Mouse (Mus musculus): ENCODE measurements around the gene Kit. TPM values are rescaled to one million over a fixed set of nuclear protein-coding genes. Genes with fewer than 3 reads are reported as not detected.

Gene Kit
- polyA plus RNA-seq, 1 experiment: 0.07 TPM

- no peaks in the 10 kb centered on the region for H3K9me3 ChIP-seq (ENCODE audit: control insufficient read depth, low read length)
- H3K4me3 ChIP-seq (replicated peaks): no peak overlapping the region
- H3K36me3 ChIP-seq (ENCODE audit: control insufficient read depth): no peaks in the 10 kb centered on the region
- H3K4me1 ChIP-seq (ENCODE audit: control insufficient read depth): no peaks in the 10 kb centered on the region
- H3K27me3 ChIP-seq (ENCODE audit: control insufficient read depth): no peaks in the 10 kb centered on the region
- TF ChIP-seq TAL1 (IDR thresholded peaks at IDR 0.05; ENCODE audit: low read length) (no peak), GATA1 (IDR thresholded peaks at IDR 0.05; ENCODE audit: low read length) (no peak)
Observed at GRCm38 (mm10) chr5:75676024-75676423, 101.3 kb downstream of the Kit start.

DNA sequence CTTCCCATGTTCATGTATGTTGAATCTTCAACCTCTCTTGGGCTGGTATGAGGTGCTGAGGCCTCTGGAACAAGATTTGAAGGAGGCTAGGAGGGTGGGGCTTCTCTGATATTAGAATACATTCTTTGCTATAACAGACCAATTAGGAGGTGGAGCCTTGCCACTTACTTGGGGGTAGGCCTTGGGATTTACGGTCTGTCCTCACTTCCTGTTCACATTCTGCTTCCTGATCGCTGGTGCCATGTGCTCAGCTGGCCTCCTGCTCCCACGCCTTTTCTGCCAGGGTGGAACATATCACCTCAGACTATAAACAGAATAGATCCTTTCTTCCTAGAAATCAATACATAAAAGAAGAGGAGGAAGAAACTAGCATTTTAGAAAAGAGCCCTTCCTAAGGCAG lies 105.2 kb downstream of the Kit start:
- no peak overlapping the region for H3K4me3 ChIP-seq (replicated peaks)
- no peaks in the 10 kb centered on the region for H3K9me3 ChIP-seq (ENCODE audit: control insufficient read depth, low read length)
- H3K36me3 ChIP-seq (ENCODE audit: control insufficient read depth): no peaks in the 10 kb centered on the region
- no peaks in the 10 kb centered on the region for H3K27me3 ChIP-seq (ENCODE audit: control insufficient read depth)
- H3K4me1 ChIP-seq (ENCODE audit: control insufficient read depth): no peaks in the 10 kb centered on the region
- TF ChIP-seq GATA1 (IDR thresholded peaks at IDR 0.05; ENCODE audit: low read length): no peak
- no peak for TF ChIP-seq TAL1 (IDR thresholded peaks at IDR 0.05; ENCODE audit: low read length)

- Histone ChIP-seq H3K9me3 (ENCODE audit: control insufficient read depth, low read length) (no peaks in the 10 kb centered on the region), H3K27me3 (ENCODE audit: control insufficient read depth) (no peaks in the 10 kb centered on the region), H3K36me3 (ENCODE audit: control insufficient read depth) (no peaks in the 10 kb centered on the region), H3K4me1 (ENCODE audit: control insufficient read depth) (no peaks in the 10 kb centered on the region), H3K4me3 (replicated peaks) (no peak overlapping the region)
- TF ChIP-seq GATA1 (IDR thresholded peaks at IDR 0.05; ENCODE audit: low read length) (no peak), TAL1 (IDR thresholded peaks at IDR 0.05; ENCODE audit: low read length) (no peak)
Observed at GRCm38 (mm10) chr5:75695162-75695809, 120.6 kb downstream of the Kit start.

- Histone ChIP-seq H3K27me3 (ENCODE audit: control insufficient read depth) (no peaks in the 10 kb centered on the region), H3K4me1 (ENCODE audit: control insufficient read depth) (no peaks in the 10 kb centered on the region), H3K36me3 (ENCODE audit: control insufficient read depth) (no peaks in the 10 kb centered on the region), H3K4me3 (replicated peaks) (no peak overlapping the region), H3K9me3 (ENCODE audit: control insufficient read depth, low read length) (no peaks in the 10 kb centered on the region)
- no peak for TF ChIP-seq GATA1 (IDR thresholded peaks at IDR 0.05; ENCODE audit: low read length)
- TF ChIP-seq TAL1 (IDR thresholded peaks at IDR 0.05; ENCODE audit: low read length): no peak
Observed at GRCm38 (mm10) chr5:75696960-75697359, 122.2 kb downstream of the Kit start.

DNA sequence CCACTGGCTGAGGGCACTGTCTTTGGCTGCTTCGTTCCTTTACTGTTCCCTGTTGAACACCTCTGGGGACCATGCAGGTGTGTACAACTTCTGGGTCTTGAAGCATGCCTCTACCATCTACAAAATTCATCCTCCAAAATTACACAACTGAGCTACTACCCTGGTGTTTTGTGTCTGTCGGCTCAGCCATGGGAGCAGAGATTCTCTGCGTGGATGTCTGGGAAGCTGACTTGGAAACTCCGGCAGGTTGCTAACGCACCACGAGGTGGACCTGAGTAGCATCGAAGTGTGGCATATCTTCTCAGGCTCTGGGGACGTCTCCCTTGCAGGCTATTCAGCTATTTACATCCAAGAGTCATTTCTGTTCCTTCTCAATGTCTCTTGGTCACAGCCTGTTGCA lies 123.8 kb downstream of the Kit start:
- Histone ChIP-seq H3K27me3 (ENCODE audit: control insufficient read depth) (no peaks in the 10 kb centered on the region), H3K4me1 (ENCODE audit: control insufficient read depth) (no peaks in the 10 kb centered on the region), H3K4me3 (replicated peaks) (no peak overlapping the region), H3K36me3 (ENCODE audit: control insufficient read depth) (no peaks in the 10 kb centered on the region), H3K9me3 (ENCODE audit: control insufficient read depth, low read length) (no peaks in the 10 kb centered on the region)
- TF ChIP-seq GATA1 (IDR thresholded peaks at IDR 0.05; ENCODE audit: low read length) (no peak), TAL1 (IDR thresholded peaks at IDR 0.05; ENCODE audit: low read length) (no peak)

DNA sequence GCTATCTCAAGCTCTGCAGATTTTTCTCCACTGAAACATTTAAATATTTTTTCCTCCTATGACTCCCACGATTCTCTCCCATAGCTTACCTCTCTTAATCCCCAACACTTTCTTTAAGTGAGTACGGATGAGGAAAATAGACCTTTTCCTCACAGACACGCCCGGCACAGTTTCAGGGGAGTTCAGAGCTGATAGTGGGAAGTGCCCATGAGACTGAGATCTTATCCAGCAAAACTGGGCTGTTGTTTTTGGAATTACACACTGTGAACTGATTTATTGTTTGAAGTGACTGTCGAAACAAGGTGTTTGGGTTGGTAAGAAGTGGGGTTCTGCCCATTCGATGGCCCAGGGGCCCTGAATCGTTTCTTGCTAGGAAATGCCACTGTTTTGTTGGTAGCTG lies 124.4 kb downstream of the Kit start:
- no peak overlapping the region for H3K4me3 ChIP-seq (replicated peaks)
- no peaks in the 10 kb centered on the region for H3K4me1 ChIP-seq (ENCODE audit: control insufficient read depth)
- no peaks in the 10 kb centered on the region for H3K9me3 ChIP-seq (ENCODE audit: control insufficient read depth, low read length)
- H3K27me3 ChIP-seq (ENCODE audit: control insufficient read depth): no peaks in the 10 kb centered on the region
- TF ChIP-seq TAL1 (IDR thresholded peaks at IDR 0.05; ENCODE audit: low read length): no peak
- no peak for TF ChIP-seq GATA1 (IDR thresholded peaks at IDR 0.05; ENCODE audit: low read length)
- H3K36me3 ChIP-seq (ENCODE audit: control insufficient read depth): no peaks in the 10 kb centered on the region

DNA sequence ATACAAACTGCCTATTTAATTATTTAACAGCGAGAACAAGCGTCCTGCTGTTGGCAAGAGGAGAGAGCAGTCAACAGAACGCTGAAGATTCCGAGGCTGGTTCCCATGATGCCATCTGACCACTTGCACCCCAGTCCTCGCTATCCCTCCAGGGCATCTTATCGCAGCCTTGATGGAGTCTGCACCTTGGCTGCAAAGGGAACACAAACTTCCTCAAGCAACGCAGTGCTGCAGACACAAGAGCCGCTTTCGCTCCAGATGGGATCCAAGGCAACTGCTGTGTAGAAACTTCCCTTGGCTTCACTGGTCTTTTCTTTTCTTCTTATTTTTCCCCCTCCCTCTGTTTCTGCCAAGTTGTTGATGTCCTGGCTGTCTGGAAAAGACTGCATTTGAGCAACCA lies 124.8 kb downstream of the Kit start:
- H3K4me3 ChIP-seq (replicated peaks): no peak overlapping the region
- no peaks in the 10 kb centered on the region for H3K9me3 ChIP-seq (ENCODE audit: control insufficient read depth, low read length)
- no peaks in the 10 kb centered on the region for H3K36me3 ChIP-seq (ENCODE audit: control insufficient read depth)
- no peak for TF ChIP-seq GATA1 (IDR thresholded peaks at IDR 0.05; ENCODE audit: low read length)
- TF ChIP-seq TAL1 (IDR thresholded peaks at IDR 0.05; ENCODE audit: low read length): no peak
- H3K4me1 ChIP-seq (ENCODE audit: control insufficient read depth): no peaks in the 10 kb centered on the region
- no peaks in the 10 kb centered on the region for H3K27me3 ChIP-seq (ENCODE audit: control insufficient read depth)

DNA sequence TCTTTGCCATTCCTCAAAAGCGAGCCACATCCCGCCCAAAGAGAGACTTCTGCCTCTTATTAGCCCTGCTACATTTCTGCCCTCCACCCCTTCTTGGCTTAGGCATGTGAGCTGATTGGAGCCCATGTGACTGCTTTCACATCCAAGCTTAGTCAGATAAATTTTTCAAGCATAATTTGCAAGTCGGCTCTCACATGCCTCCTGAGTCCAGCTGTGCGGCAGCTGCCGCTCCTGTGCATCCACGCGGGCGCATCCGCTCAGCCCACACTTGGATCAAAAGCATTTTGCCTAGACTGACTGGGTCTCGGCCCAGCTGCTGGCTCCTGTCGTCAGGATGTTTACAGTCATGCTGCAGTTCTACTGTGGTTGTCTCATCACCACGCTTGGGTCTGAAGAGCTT lies 126.9 kb downstream of the Kit start:
- Histone ChIP-seq H3K4me1 (ENCODE audit: control insufficient read depth) (no peaks in the 10 kb centered on the region), H3K4me3 (replicated peaks) (no peak overlapping the region), H3K27me3 (ENCODE audit: control insufficient read depth) (no peaks in the 10 kb centered on the region), H3K36me3 (ENCODE audit: control insufficient read depth) (no peaks in the 10 kb centered on the region), H3K9me3 (ENCODE audit: control insufficient read depth, low read length) (no peaks in the 10 kb centered on the region)
- TF ChIP-seq TAL1 (IDR thresholded peaks at IDR 0.05; ENCODE audit: low read length): no peak
- no peak for TF ChIP-seq GATA1 (IDR thresholded peaks at IDR 0.05; ENCODE audit: low read length)

DNA sequence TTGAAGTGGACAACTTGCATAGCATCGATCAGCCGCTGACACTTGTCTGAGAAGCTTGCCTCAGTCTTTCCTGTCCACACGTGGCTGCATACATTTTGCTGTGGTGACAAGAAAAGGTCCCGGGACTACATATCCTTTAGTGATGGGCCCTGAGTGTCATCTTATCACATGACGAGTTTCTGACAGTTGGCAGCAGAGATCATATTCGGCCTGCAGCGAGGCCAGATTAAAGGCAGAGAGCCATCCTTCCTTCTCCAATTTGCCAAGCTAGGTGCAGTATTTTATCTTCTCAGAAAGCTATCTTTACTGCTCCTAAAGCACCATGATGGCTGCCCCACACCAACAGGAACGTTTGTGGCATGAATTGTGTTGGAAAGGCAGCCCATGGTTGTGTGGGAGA lies 127.4 kb downstream of the Kit start:
- H3K4me1 ChIP-seq (ENCODE audit: control insufficient read depth): no peaks in the 10 kb centered on the region
- no peaks in the 10 kb centered on the region for H3K27me3 ChIP-seq (ENCODE audit: control insufficient read depth)
- H3K36me3 ChIP-seq (ENCODE audit: control insufficient read depth): no peaks in the 10 kb centered on the region
- no peak for TF ChIP-seq GATA1 (IDR thresholded peaks at IDR 0.05; ENCODE audit: low read length)
- H3K4me3 ChIP-seq (replicated peaks): no peak overlapping the region
- no peaks in the 10 kb centered on the region for H3K9me3 ChIP-seq (ENCODE audit: control insufficient read depth, low read length)

- Histone ChIP-seq H3K4me1 (ENCODE audit: control insufficient read depth) (no peaks in the 10 kb centered on the region), H3K36me3 (ENCODE audit: control insufficient read depth) (no peaks in the 10 kb centered on the region), H3K4me3 (replicated peaks) (no peak overlapping the region), H3K9me3 (ENCODE audit: control insufficient read depth, low read length) (no peaks in the 10 kb centered on the region), H3K27me3 (ENCODE audit: control insufficient read depth) (no peaks in the 10 kb centered on the region)
- TF ChIP-seq TAL1 (IDR thresholded peaks at IDR 0.05; ENCODE audit: low read length) (no peak), GATA1 (IDR thresholded peaks at IDR 0.05; ENCODE audit: low read length) (no peak)
Observed at GRCm38 (mm10) chr5:75704584-75705175, 130.0 kb downstream of the Kit start.
